In the genomic region with DNA sequence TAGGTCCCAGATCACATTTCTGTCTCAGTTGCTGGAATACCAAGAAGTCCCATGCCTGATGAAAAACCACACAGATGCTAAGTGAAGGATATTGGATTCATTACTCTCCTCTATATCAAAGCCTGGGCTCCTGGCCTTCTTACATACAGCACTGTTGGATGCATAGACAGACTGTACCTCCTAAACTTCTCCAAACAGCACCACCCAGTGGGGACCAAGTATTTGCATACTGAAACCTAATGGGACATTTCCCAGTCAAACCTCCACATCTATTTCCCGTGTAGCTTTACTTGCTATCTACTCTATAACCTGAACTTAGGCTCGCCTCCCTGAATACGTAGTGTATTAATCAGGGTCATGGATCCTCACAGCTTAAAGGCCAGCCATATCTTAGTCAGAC, we compare ENCODE assay signal across 15 mouse cellular contexts.
DNase-seq lines count a peak whose midpoint lies in the region; ATAC-seq and TF ChIP-seq lines count a peak whose summit lies in the region.
"Had no signal": no experiment of that assay in that cellular context is flagged by ENCODE, and none has a peak within 500 bp of the region (broad histone marks: within the 10 kb centered on the region; RNA-seq: fewer than 3 reads in every experiment).

No protein-coding gene starts in this region.

- WGBS in kidney, postnatal 0 days = 71% methylated on average over 3 of the region's 3 CpGs
- WGBS in midbrain, postnatal 0 days = 89% methylated on average over 3 of the region's 3 CpGs
- WGBS in midbrain, embryonic 16.5 days = 87% methylated on average over 3 of the region's 3 CpGs
- 71% methylated on average over 3 of the region's 3 CpGs for WGBS in stomach, postnatal 0 days

- H3K36me3 ChIP-seq in kidney, postnatal 0 days (ENCODE audit: insufficient read depth, low read length) = no peaks in the 10 kb centered on the region
- no peaks in the 10 kb centered on the region for H3K36me3 ChIP-seq in midbrain, postnatal 0 days (ENCODE audit: insufficient read depth, low read length)
- H3K36me3 ChIP-seq in midbrain, embryonic 16.5 days (ENCODE audit: control insufficient read depth, insufficient read depth, low read length) = no peaks in the 10 kb centered on the region
- no peaks in the 10 kb centered on the region for H3K36me3 ChIP-seq in stomach, postnatal 0 days (ENCODE audit: control insufficient read depth, insufficient read depth, low read length)
- H3K36me3 ChIP-seq: lung, embryonic 15.5 days had no signal

- H3K9me3 ChIP-seq in kidney, postnatal 0 days (replicated peaks; ENCODE audit: low read length) = no peaks in the 10 kb centered on the region
- no peaks in the 10 kb centered on the region for H3K9me3 ChIP-seq in midbrain, postnatal 0 days (ENCODE audit: low read length)
- H3K9me3 ChIP-seq in midbrain, embryonic 16.5 days (replicated peaks; ENCODE audit: control insufficient read depth, low read length, poor library complexity, severe bottlenecking) = no peaks in the 10 kb centered on the region
- H3K9me3 ChIP-seq in stomach, postnatal 0 days (ENCODE audit: control insufficient read depth, low read length) = no peaks in the 10 kb centered on the region
- H3K9me3 ChIP-seq: lung, embryonic 15.5 days had no signal

- TF ChIP-seq CTCF in kidney, postnatal 0 days (IDR thresholded peaks at IDR 0.05; ENCODE audit: low read depth) = peak; percentile 59
- peak; percentile 48 for TF ChIP-seq CTCF in midbrain, postnatal 0 days (IDR thresholded peaks at IDR 0.05)
- peak; percentile 45 for TF ChIP-seq CTCF in stomach, postnatal 0 days (IDR thresholded peaks at IDR 0.05; ENCODE audit: low read depth)

- peak; percentile 43 to 44 for DNase-seq in cerebellum, postnatal 10 days
- DNase-seq in cerebellum, adult 11 months = no peak
- peak; percentile 50 for DNase-seq in kidney, postnatal 0 days (ENCODE audit: low spot score)
- DNase-seq in kidney, adult 8-10 months = no peak
- peak; percentile 26 for DNase-seq in midbrain, postnatal 0 days (ENCODE audit: low spot score)
- DNase-seq in stomach, postnatal 0 days (ENCODE audit: low spot score) = no peak
- DNase-seq: cerebellum, adult 9-11 months; heart, adult 2 months; heart, postnatal 36 days; kidney, postnatal 25 days; liver; thymus, postnatal 36 days had no signal

- H3K4me2 ChIP-seq in kidney, postnatal 0 days (ENCODE audit: low read length) = no peak overlapping the region
- H3K4me2 ChIP-seq in midbrain, postnatal 0 days (ENCODE audit: low read depth, low read length, poor library complexity, severe bottlenecking) = no peak overlapping the region
- no peak overlapping the region for H3K4me2 ChIP-seq in midbrain, embryonic 16.5 days (ENCODE audit: low read length)
- no peak overlapping the region for H3K4me2 ChIP-seq in stomach, postnatal 0 days (replicated peaks; ENCODE audit: low read depth)
- H3K4me2 ChIP-seq: lung, embryonic 15.5 days had no signal

- no peaks in the 10 kb centered on the region for H3K4me1 ChIP-seq in kidney, postnatal 0 days (replicated peaks; ENCODE audit: insufficient read depth, low read length)
- H3K4me1 ChIP-seq in midbrain, postnatal 0 days (ENCODE audit: insufficient read depth, low read length) = no peaks in the 10 kb centered on the region
- H3K4me1 ChIP-seq in midbrain, embryonic 16.5 days (ENCODE audit: control insufficient read depth, insufficient read depth, low read length) = no peaks in the 10 kb centered on the region
- H3K4me1 ChIP-seq in stomach, postnatal 0 days (replicated peaks; ENCODE audit: control insufficient read depth, insufficient read depth) = no peaks in the 10 kb centered on the region
- H3K4me1 ChIP-seq: lung, embryonic 15.5 days had no signal

- no peak overlapping the region for H3K4me3 ChIP-seq in kidney, postnatal 0 days (replicated peaks; ENCODE audit: low read depth, low read length)
- H3K4me3 ChIP-seq in midbrain, postnatal 0 days (ENCODE audit: low read depth, low read length) = no peak overlapping the region
- no peak overlapping the region for H3K4me3 ChIP-seq in midbrain, embryonic 16.5 days (ENCODE audit: low read depth, low read length)
- no peak overlapping the region for H3K4me3 ChIP-seq in stomach, postnatal 0 days (ENCODE audit: low read depth, low read length)
- H3K4me3 ChIP-seq: heart, adult 2 months; lung, embryonic 15.5 days had no signal

- H3K27me3 ChIP-seq in kidney, postnatal 0 days (ENCODE audit: insufficient read depth, low read length) = no peaks in the 10 kb centered on the region
- H3K27me3 ChIP-seq in midbrain, postnatal 0 days (ENCODE audit: insufficient read depth, low read length) = no peaks in the 10 kb centered on the region
- H3K27me3 ChIP-seq in midbrain, embryonic 16.5 days (ENCODE audit: control insufficient read depth, insufficient read depth, low read depth, low read length) = no peaks in the 10 kb centered on the region
- H3K27me3 ChIP-seq in stomach, postnatal 0 days (ENCODE audit: control insufficient read depth, insufficient read depth, low read length) = no peaks in the 10 kb centered on the region
- H3K27me3 ChIP-seq: lung, embryonic 15.5 days had no signal

- H3K27ac ChIP-seq in kidney, postnatal 0 days = no peak overlapping the region
- no peak overlapping the region for H3K27ac ChIP-seq in midbrain, postnatal 0 days (ENCODE audit: low read depth, low read length)
- no peak overlapping the region for H3K27ac ChIP-seq in midbrain, embryonic 16.5 days (ENCODE audit: low read length)
- H3K27ac ChIP-seq in stomach, postnatal 0 days (replicated peaks) = no peak overlapping the region
- H3K27ac ChIP-seq: heart, adult 2 months; lung, embryonic 15.5 days had no signal

- no peak for TF ChIP-seq EP300 in stomach, postnatal 0 days (optimal IDR thresholded peaks at IDR 0.05)

- ATAC-seq in kidney, postnatal 0 days (replicated peaks; ENCODE audit: low FRiP score, low read depth) = no peak
- no peak for ATAC-seq in midbrain, postnatal 0 days (ENCODE audit: low FRiP score)
- no peak for ATAC-seq in midbrain, embryonic 16.5 days
- no peak for ATAC-seq in stomach, postnatal 0 days (ENCODE audit: low FRiP score, low TSS enrichment)
- no peak for ATAC-seq in megakaryocyte-erythroid progenitor cell, adult 5-6 weeks (replicated peaks; ENCODE audit: low FRiP score, low TSS enrichment, poor library complexity, severe bottlenecking)

- no peak overlapping the region for H3K9ac ChIP-seq in kidney, postnatal 0 days (ENCODE audit: low read depth, low read length)
- no peak overlapping the region for H3K9ac ChIP-seq in midbrain, postnatal 0 days (replicated peaks; ENCODE audit: low read length, poor library complexity, severe bottlenecking)
- no peak overlapping the region for H3K9ac ChIP-seq in midbrain, embryonic 16.5 days (ENCODE audit: low read depth, low read length)
- H3K9ac ChIP-seq in stomach, postnatal 0 days (ENCODE audit: low read length) = no peak overlapping the region
- H3K9ac ChIP-seq: lung, embryonic 15.5 days had no signal

Comparison
In these comparisons a context has a peak if more than half of its experiments do, and no peak if none do; other contexts are left out.
1. DNase-seq: peak in cerebellum, postnatal 10 days (2 of 2), kidney, postnatal 0 days (single experiment) and midbrain, postnatal 0 days (single experiment); none in cerebellum, adult 11 months (single experiment), kidney, adult 8-10 months (0 of 2) and stomach, postnatal 0 days (single experiment).
2. Peak in every context shown above with its lines, with median percentiles within 50 percentile points of each other: CTCF ChIP-seq.